Comparison of ENCODE assay signal across 8 mouse cellular contexts in the genomic region with DNA sequence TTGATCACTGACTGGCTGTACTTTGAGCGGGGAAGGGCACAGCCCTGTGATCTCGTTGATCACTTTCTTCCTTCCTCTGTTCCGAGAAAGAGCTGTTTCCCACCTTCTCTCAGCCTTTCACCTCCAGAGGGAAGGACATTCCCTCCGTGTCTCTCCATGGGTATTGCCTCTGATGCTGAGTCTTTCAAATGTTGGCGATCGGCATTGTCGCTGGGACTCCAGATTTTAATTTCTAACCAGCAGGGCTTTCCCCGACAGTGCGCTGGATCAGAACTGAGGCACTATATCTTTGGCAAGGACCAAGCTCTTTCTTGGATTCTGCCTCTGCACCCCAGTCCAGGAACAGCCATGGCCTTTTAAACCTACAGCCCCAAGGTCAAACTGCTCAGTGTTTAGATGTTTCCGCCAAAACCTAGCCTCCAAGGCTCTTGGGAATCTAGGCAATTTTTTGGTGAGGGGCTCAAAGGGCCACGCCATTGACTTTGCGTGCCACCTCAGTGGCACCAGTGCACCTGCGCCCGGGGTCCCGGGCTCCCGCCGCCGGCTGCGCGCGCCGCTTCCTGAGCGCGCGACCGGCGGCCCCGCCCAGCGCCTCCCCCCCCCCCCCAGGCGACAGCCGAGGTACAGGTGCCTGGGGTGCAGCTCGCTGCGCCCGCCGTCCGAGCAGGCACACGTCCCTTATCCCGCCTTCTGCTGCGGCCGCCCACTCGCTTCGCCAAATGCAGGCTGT. TPM values are rescaled to one million over a fixed set of nuclear protein-coding genes. Genes with fewer than 3 reads are reported as not detected.
DNase-seq lines count a peak whose midpoint lies in the region; ATAC-seq and TF ChIP-seq lines count a peak whose summit lies in the region.

A gene (plus strand): TSS at position 608 of the 730 bp plus-strand sequence.

- H3K27ac ChIP-seq in lung, embryonic 14.5 days (ENCODE audit: low read depth): no peak within 1 kb of the TSS
- H3K27ac ChIP-seq in embryonic facial prominence, embryonic 12.5 days: no peak within 1 kb of the TSS
- no peak within 1 kb of the TSS for H3K27ac ChIP-seq in neural tube, embryonic 12.5 days

- H3K9ac ChIP-seq in lung, embryonic 14.5 days: 0 out of 2 replicates have a peak within 1 kb of the TSS, but pooled peaks have one; percentile 9
- no peak within 1 kb of the TSS for H3K9ac ChIP-seq in embryonic facial prominence, embryonic 12.5 days
- H3K9ac ChIP-seq in neural tube, embryonic 12.5 days: peak within 1 kb of the TSS; percentile 38; the same call in 1 of the 2 replicates

- no peak for ATAC-seq in lung, embryonic 14.5 days (ENCODE audit: insufficient read depth)
- no peak for ATAC-seq in embryonic facial prominence, embryonic 12.5 days (ENCODE audit: insufficient number of reproducible peaks, insufficient read depth, low FRiP score, low TSS enrichment)
- ATAC-seq in neural tube, embryonic 12.5 days (ENCODE audit: low FRiP score, low read depth): no peak

- H3K27me3 ChIP-seq in lung, embryonic 14.5 days (ENCODE audit: insufficient read depth, low read length): peaks cover 26% of the 10 kb centered on the region
- peaks cover 41% of the 10 kb centered on the region for H3K27me3 ChIP-seq in embryonic facial prominence, embryonic 12.5 days
- peaks cover 23% of the 10 kb centered on the region for H3K27me3 ChIP-seq in neural tube, embryonic 12.5 days (replicated peaks)

- H3K9me3 ChIP-seq in lung, embryonic 14.5 days (ENCODE audit: low read depth, low read length): no peaks in the 10 kb centered on the region
- H3K9me3 ChIP-seq in embryonic facial prominence, embryonic 12.5 days: no peaks in the 10 kb centered on the region
- no peaks in the 10 kb centered on the region for H3K9me3 ChIP-seq in neural tube, embryonic 12.5 days

- peak within 1 kb of the TSS; percentile 35 for H3K4me3 ChIP-seq in lung, embryonic 14.5 days (ENCODE audit: low read depth, low read length)
- H3K4me3 ChIP-seq in embryonic facial prominence, embryonic 12.5 days: peak within 1 kb of the TSS; percentile 30
- H3K4me3 ChIP-seq in neural tube, embryonic 12.5 days: peak within 1 kb of the TSS; percentile 34

- no peaks in the 10 kb centered on the region for H3K36me3 ChIP-seq in lung, embryonic 14.5 days (ENCODE audit: insufficient read depth)
- no peaks in the 10 kb centered on the region for H3K36me3 ChIP-seq in embryonic facial prominence, embryonic 12.5 days
- H3K36me3 ChIP-seq in neural tube, embryonic 12.5 days: no peaks in the 10 kb centered on the region

- TF ChIP-seq CTCF in lung, embryonic 14.5 days (IDR thresholded peaks at IDR 0.05; ENCODE audit: low read depth): no peak

- H3K4me1 ChIP-seq in lung, embryonic 14.5 days (ENCODE audit: insufficient read depth): peaks cover 5% of the 10 kb centered on the region; the same call in 1 of the 2 replicates
- peaks cover 18% of the 10 kb centered on the region for H3K4me1 ChIP-seq in embryonic facial prominence, embryonic 12.5 days
- H3K4me1 ChIP-seq in neural tube, embryonic 12.5 days: peaks cover 32% of the 10 kb centered on the region

- no peak for DNase-seq in lung, embryonic 14.5 days
- no peak for DNase-seq in lung, postnatal 14 days
- peak; percentile 27 for DNase-seq in kidney, postnatal 10 days
- no peak for DNase-seq in Muller cell, postnatal 12 days (ENCODE audit: inconsistent ontology term)
- no peak for DNase-seq in right cerebral cortex, postnatal 25 days
- no peak for DNase-seq in cerebellum, postnatal 36 days

- 7% methylated on average over 39 of the region's 42 CpGs for WGBS in lung, embryonic 14.5 days
- 6% methylated on average over 40 of the region's 42 CpGs for WGBS in embryonic facial prominence, embryonic 12.5 days
- WGBS in neural tube, embryonic 12.5 days: 5% methylated on average over 42 of the region's 42 CpGs

- H3K4me2 ChIP-seq in lung, embryonic 14.5 days: peak within 1 kb of the TSS; percentile 69
- peak within 1 kb of the TSS; percentile 60 for H3K4me2 ChIP-seq in embryonic facial prominence, embryonic 12.5 days (replicated peaks)
- H3K4me2 ChIP-seq in neural tube, embryonic 12.5 days (replicated peaks): peak within 1 kb of the TSS; percentile 81

RNA-seq across cellular contexts. Expression of the gene that starts here (rescaled TPM):
- polyA plus RNA-seq in lung, embryonic 14.5 days (2014; fragmentation: Nextera tagmentation; extraction: Ambion mirVana): 0.96 and 1.1 TPM in 2 replicates
- 0.32 and 0.50 TPM in 2 replicates for polyA plus RNA-seq in embryonic facial prominence, embryonic 12.5 days (2016; fragmentation: Nextera tagmentation; extraction: Ambion mirVana)
- 2.2 and 2.8 TPM in 2 replicates for polyA plus RNA-seq in neural tube, embryonic 12.5 days (2016; fragmentation: Nextera tagmentation; extraction: Ambion mirVana)
